Mouse (Mus musculus) liver, embryonic 16.5 days (tissue): ENCODE measurements around the gene Eprs. TPM values are rescaled to one million over a fixed set of nuclear protein-coding genes. Genes with fewer than 3 reads are reported as not detected.

Experiments used
- ATAC-seq: fragments of 200-750 bp; cut with Nextera tagmentation; 2 replicates; pipeline ENCODE4 v1.8.0; 2017; ENCODE audit warnings: low read depth, mild to moderate bottlenecking, moderate number of reproducible peaks, moderate library complexity
- H3K27ac ChIP-seq: fragments of 300-500 bp; sonication (generic); 2 replicates; pipeline ENCODE4 v1.5.1; 2014; ENCODE audit warnings: mild to moderate bottlenecking, low read length
- H3K27me3 ChIP-seq: fragments of 300-500 bp; sonication (generic); 2 replicates; pipeline ENCODE4 v1.6.1; 2014; ENCODE audit warnings: low read depth, low read length, mixed read lengths; ENCODE audit not compliant: control insufficient read depth, insufficient read depth
- H3K36me3 ChIP-seq: fragments of 300-500 bp; sonication (generic); 2 replicates; pipeline ENCODE4 v1.6.1; 2014; ENCODE audit warnings: mild to moderate bottlenecking; ENCODE audit not compliant: control insufficient read depth, insufficient read depth
- H3K4me1 ChIP-seq: fragments of 300-500 bp; sonication (generic); 2 replicates; pipeline ENCODE4 v1.6.1; 2014; ENCODE audit warnings: low read depth, low read length, mixed read lengths; ENCODE audit not compliant: control insufficient read depth
- H3K4me2 ChIP-seq: fragments of 300-500 bp; sonication (generic); 2 replicates; pipeline ENCODE4 v1.6.1; 2014; ENCODE audit warnings: low read depth, low read length, mixed read lengths
- H3K4me3 ChIP-seq: fragments of 300-500 bp; sonication (generic); 2 replicates; pipeline ENCODE4 v1.5.1; 2014; ENCODE audit warnings: low read depth, mild to moderate bottlenecking, low read length
- H3K9ac ChIP-seq: fragments of 300-500 bp; sonication (generic); 2 replicates; pipeline ENCODE4 v1.6.1; 2014; ENCODE audit warnings: low read depth, low read length
- H3K9me3 ChIP-seq: fragments of 300-500 bp; sonication (generic); replicated peaks from 2 replicates; pipeline ENCODE4 v1.6.1; 2016; ENCODE audit warnings: low read length; ENCODE audit not compliant: control insufficient read depth
- WGBS: fragments of 180-500 bp; shearing (Covaris S2); extraction: QIAGEN DNeasy Blood & Tissue Kit; methylation state at CpG from one replicate; pipeline ENCODE4 v1.1.7; 2014; ENCODE audit not compliant: insufficient replicate concordance; 5-methylcytosine and 5-hydroxymethylcytosine counted together
- microRNA counts: library from miRNA; unstranded; fragments of <30 nt; microRNA quantifications from one replicate; lab custom pipeline; 2016
- microRNA-seq: library from miRNA; unstranded; fragments of <30 nt; microRNA quantifications from one replicate; pipeline ENCODE4, GENCODE M21; 2016
- polyA plus RNA-seq: library from polyadenylated mRNA; unstranded; fragments of >200 nt; fragmentation: Nextera tagmentation; extraction: Ambion mirVana; gene quantifications from 2 replicates; pipeline ENCODE4 v1.2.1, GENCODE M21; 2015

Gene Eprs
- polyA plus RNA-seq, 1 experiment from 2014 or later: 67.2 TPM

GRCm38 (mm10) chr1:185469551-185470021 lies 106.7 kb downstream of the Eprs start:
- peaks cover 27% of the 10 kb centered on the region for H3K36me3 ChIP-seq
- H3K4me1 ChIP-seq: peaks cover 80% of the 10 kb centered on the region
- no peaks in the 10 kb centered on the region for H3K27me3 ChIP-seq
- ATAC-seq: peak; percentile 73
- WGBS: 17% methylated on average over 8 of the region's 8 CpGs
- peak overlapping the region; percentile 63 for H3K4me2 ChIP-seq
- H3K4me3 ChIP-seq: peak overlapping the region; percentile 31
- H3K27ac ChIP-seq: peak overlapping the region; percentile 99
- H3K9ac ChIP-seq: peak overlapping the region; percentile 59
- no peaks in the 10 kb centered on the region for H3K9me3 ChIP-seq

- Histone ChIP-seq H3K4me3 (peak overlapping the region; percentile 35), H3K4me2 (peak overlapping the region; percentile 71), H3K27ac (peak overlapping the region; percentile 99), H3K9ac (peak overlapping the region; percentile 59), H3K4me1 (peaks cover 81% of the 10 kb centered on the region), H3K27me3 (no peaks in the 10 kb centered on the region), H3K36me3 (peaks cover 8% of the 10 kb centered on the region), H3K9me3 (no peaks in the 10 kb centered on the region)
- ATAC-seq: peak; percentile 86
- 19% methylated on average over 8 of the region's 8 CpGs for WGBS
These were observed 109.3 kb downstream of the Eprs start for GRCm38 (mm10) chr1:185472025-185472720.

GRCm38 (mm10) chr1:185472730-185473129 lies 109.9 kb downstream of the Eprs start:
- Histone ChIP-seq H3K27me3 (no peaks in the 10 kb centered on the region), H3K36me3 (peaks cover 5% of the 10 kb centered on the region), H3K27ac (peak overlapping the region; percentile 99), H3K4me3 (no peak overlapping the region; the same call in 1 of the 2 replicates), H3K4me2 (peak overlapping the region; percentile 71), H3K9ac (peak overlapping the region; percentile 10; the same call in 1 of the 2 replicates), H3K9me3 (no peaks in the 10 kb centered on the region), H3K4me1 (peaks cover 76% of the 10 kb centered on the region)
- 46% methylated on average over 4 of the region's 4 CpGs for WGBS
- peak; percentile 48 for ATAC-seq

GRCm38 (mm10) chr1:185473437-185473836 lies 110.6 kb downstream of the Eprs start:
- H3K27ac ChIP-seq: peak overlapping the region; percentile 99
- H3K36me3 ChIP-seq: 0 out of 2 replicates have a peak, but pooled peaks cover under 1% of the 10 kb centered on the region
- H3K4me2 ChIP-seq: no peak overlapping the region; the same call in 1 of the 2 replicates
- H3K9me3 ChIP-seq: no peaks in the 10 kb centered on the region
- H3K27me3 ChIP-seq: no peaks in the 10 kb centered on the region
- H3K4me1 ChIP-seq: peaks cover 69% of the 10 kb centered on the region
- H3K4me3 ChIP-seq: no peak overlapping the region
- peak overlapping the region; percentile 19; the same call in 1 of the 2 replicates for H3K9ac ChIP-seq
- WGBS: 44% methylated on average over 1 of the region's 1 CpGs
- ATAC-seq: no peak

MicroRNA genes within 50 kb of the gene (microRNA counts, 519-probe panel; counts per million panel counts)
- microRNA mmu-miR-194 (lab: Ali Mortazavi, UCI): 3,408 counts per million, percentile 90 among the panel's probes with 10 or more counts

Small RNAs within 50 kb of the gene (microRNA-seq; reads per million reads assigned to microRNA genes)
- 20.4 reads per million, percentile 37 among the genes with 10 or more reads in this experiment for gene Mir194-1
- 18.5 reads per million, percentile 35 among the genes with 10 or more reads in this experiment for gene Mir215

Other genes with a start within 250 kb of the Eprs start
- gene Rab3gap2, start 158.9 kb upstream of the Eprs start, polyA plus RNA-seq: 13.4 and 13.8 TPM in 2 replicates
- 17.5 and 17.7 TPM in 2 replicates for gene Iars2, start 33.6 kb upstream of the Eprs start, polyA plus RNA-seq
- 10.2 and 12.6 TPM in 2 replicates for gene Bpnt1, start 30.9 kb upstream of the Eprs start, polyA plus RNA-seq
- gene Slc30a10, start 91.8 kb downstream of the Eprs start, polyA plus RNA-seq: 13.0 and 15.6 TPM in 2 replicates